Mouse (Mus musculus) liver, adult 2 months (tissue): ENCODE results near the gene Nrxn2. TPM values are rescaled to one million over a fixed set of nuclear protein-coding genes. Genes with fewer than 3 reads are reported as not detected.

Experiments
- DNase-seq: peaks from one replicate; pipeline ENCODE4 v3.0.0-alpha.2; 2011; ENCODE audit warnings: low read depth, low spot score; ENCODE audit errors: extremely low read depth
- H3K27ac ChIP-seq: fragments of 200-500 bp; replicated peaks from 2 replicates; pipeline ENCODE4 v1.5.1; 2012; ENCODE audit warnings: low read depth, mild to moderate bottlenecking, control low read depth, inconsistent platforms, low read length; ENCODE audit not compliant: insufficient read depth
- H3K27me3 ChIP-seq: fragments of 200-500 bp; 2 replicates; pipeline ENCODE4 v1.6.1; 2012; ENCODE audit warnings: mild to moderate bottlenecking, moderate library complexity, low read length, inconsistent platforms; ENCODE audit not compliant: control insufficient read depth, insufficient read depth
- H3K36me3 ChIP-seq: fragments of 200-500 bp; 2 replicates; pipeline ENCODE4 v1.6.1; 2012; ENCODE audit warnings: low read length, inconsistent platforms; ENCODE audit not compliant: control insufficient read depth, insufficient read depth
- H3K4me1 ChIP-seq: fragments of 200-500 bp; 2 replicates; pipeline ENCODE4 v1.6.1; 2011; ENCODE audit warnings: low read length; ENCODE audit not compliant: control insufficient read depth, insufficient read depth
- H3K4me3 ChIP-seq: fragments of 200-500 bp; 2 replicates; pipeline ENCODE4 v1.5.1; 2011; ENCODE audit warnings: low read depth, mild to moderate bottlenecking, control low read depth, low read length, moderate library complexity; ENCODE audit not compliant: insufficient read depth
- H3K79me2 ChIP-seq: fragments of 200-500 bp; 2 replicates; pipeline ENCODE4 v1.6.1; 2012; ENCODE audit warnings: inconsistent platforms, mild to moderate bottlenecking, low read length, moderate library complexity; ENCODE audit not compliant: control insufficient read depth, insufficient read depth
- H3K9ac ChIP-seq: fragments of 200-500 bp; 2 replicates; pipeline ENCODE4 v1.6.1; 2012; ENCODE audit warnings: low read depth, mild to moderate bottlenecking, control low read depth, inconsistent platforms, low read length
- CTCF ChIP-seq: fragments of 200-500 bp; IDR thresholded peaks from 2 replicates; pipeline ENCODE4 v1.5.1; 2011; ENCODE audit warnings: low read depth, low read length, control low read depth
- POLR2A ChIP-seq: fragments of 200-500 bp; IDR thresholded peaks from 2 replicates; pipeline ENCODE4 v1.6.1; 2011; ENCODE audit warnings: low read length, control low read depth; ENCODE audit not compliant: insufficient read depth; ENCODE audit errors: extremely low read depth
- WGBS: fragments of 180-500 bp; shearing (Covaris S2); methylation state at CpG from one replicate; pipeline ENCODE4 v1.1.7; 2018; 5-methylcytosine and 5-hydroxymethylcytosine counted together
- polyA plus RNA-seq: library from polyadenylated mRNA; depleted of rRNA; stranded (reverse); fragments of >200 nt; gene quantifications from 2 replicates; pipeline ENCODE4 v1.2.3, GENCODE M21; 2012
- total RNA-seq: library from RNA; depleted of rRNA; stranded (reverse); fragments of >200 nt; gene quantifications from 2 replicates; pipeline ENCODE4 v1.2.3, GENCODE M21; 2014

Nrxn2 gene
- total and polyA plus RNA-seq, 2 experiments = 0.28 to 1.2 TPM

DNA sequence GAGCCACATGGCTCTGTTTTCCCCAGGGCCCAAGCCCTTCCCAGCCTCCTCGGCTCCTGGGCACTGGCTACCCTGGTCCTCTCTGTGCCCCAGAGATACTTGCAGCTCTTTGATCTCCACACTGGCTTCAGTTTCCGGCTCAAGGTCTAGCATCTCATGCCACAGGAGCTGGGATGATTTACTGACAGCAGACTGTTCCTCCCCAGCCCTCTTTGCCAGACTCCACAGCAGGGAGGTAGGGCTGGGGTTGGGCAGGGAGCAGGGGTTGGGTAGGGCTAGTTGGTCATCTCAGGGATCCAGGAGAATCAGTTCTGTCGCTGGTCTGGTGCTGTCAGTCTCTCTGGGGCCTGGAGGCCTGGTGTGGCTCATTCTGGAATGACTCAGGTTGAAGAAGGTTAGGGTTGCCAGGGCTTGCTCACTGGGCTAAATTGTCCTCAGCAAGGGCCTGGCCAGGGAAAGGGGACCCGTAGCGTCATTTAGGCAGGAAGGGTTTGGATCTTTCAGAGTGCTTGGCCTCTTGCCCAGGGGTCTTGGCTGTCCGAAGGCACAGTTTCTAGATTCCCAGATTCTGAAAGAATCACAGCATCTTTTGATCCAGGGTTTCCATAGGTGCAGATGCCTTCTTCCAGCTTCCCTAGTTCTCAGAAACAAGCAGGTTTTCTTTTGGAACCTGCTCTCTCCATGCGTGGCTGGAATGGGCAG is 28.4 kb downstream of the Nrxn2 start:
- 74% methylated on average over 7 of the region's 7 CpGs for WGBS
- Histone ChIP-seq H3K9ac (no peak overlapping the region), H3K4me3 (no peak overlapping the region), H3K79me2 (no peaks in the 10 kb centered on the region), H3K36me3 (no peaks in the 10 kb centered on the region), H3K27ac (no peak overlapping the region), H3K27me3 (no peaks in the 10 kb centered on the region), H3K4me1 (no peaks in the 10 kb centered on the region)
- no peak for DNase-seq
- no peak for TF ChIP-seq CTCF
- no peak for TF ChIP-seq POLR2A

DNA sequence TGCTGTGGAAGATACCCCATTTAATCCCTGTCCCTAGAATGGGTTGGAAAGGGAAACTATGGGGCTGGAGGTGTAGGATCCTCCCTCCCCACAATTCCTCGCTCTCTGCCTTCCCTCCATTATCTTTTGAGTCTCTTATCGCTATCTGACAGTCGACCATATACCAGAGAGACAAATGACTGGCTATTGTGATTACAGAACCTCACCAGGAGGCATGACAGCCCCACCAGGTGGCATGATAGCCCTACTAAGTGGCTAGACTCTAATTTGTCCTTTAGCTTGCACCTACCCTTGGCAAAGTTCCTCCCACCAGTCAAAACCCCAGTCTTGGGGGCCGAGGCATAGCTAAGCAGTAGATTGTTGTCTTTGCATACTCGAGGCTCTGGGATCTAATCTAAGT is 30.2 kb downstream of the Nrxn2 start:
- no peak for DNase-seq
- no peak for TF ChIP-seq POLR2A
- TF ChIP-seq CTCF = no peak
- Histone ChIP-seq H3K27ac (no peak overlapping the region), H3K9ac (no peak overlapping the region), H3K4me3 (no peak overlapping the region), H3K4me1 (no peaks in the 10 kb centered on the region), H3K79me2 (no peaks in the 10 kb centered on the region), H3K27me3 (no peaks in the 10 kb centered on the region), H3K36me3 (no peaks in the 10 kb centered on the region)
- 42% methylated on average over 5 of the region's 5 CpGs for WGBS

DNA sequence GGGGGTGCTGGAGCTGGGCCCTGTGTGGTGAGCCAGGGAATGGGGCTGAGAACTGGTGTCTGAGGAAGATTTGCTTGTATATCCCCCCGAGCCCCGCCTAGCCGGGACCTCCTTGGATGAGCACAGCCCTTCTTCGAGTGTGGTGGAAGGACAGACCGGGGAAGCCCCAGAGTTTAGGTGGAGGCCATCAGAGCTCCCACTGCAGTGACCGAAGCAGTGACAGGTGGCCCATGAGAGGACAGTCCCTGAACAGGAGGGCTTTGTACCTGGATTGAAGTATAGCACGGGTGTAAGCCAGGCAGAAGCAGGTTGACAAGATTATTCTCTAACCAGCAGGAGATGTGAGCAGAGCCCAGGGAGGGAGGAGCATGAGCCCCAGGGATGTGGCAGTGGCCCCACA is 31.3 kb downstream of the Nrxn2 start:
- H3K9ac ChIP-seq = no peak overlapping the region
- TF ChIP-seq POLR2A = no peak
- TF ChIP-seq CTCF = no peak
- H3K27ac ChIP-seq = no peak overlapping the region
- no peaks in the 10 kb centered on the region for H3K79me2 ChIP-seq
- no peaks in the 10 kb centered on the region for H3K36me3 ChIP-seq
- no peak overlapping the region for H3K4me3 ChIP-seq
- 68% methylated on average over 7 of the region's 7 CpGs for WGBS
- H3K4me1 ChIP-seq = no peaks in the 10 kb centered on the region
- DNase-seq = no peak
- no peaks in the 10 kb centered on the region for H3K27me3 ChIP-seq

DNA sequence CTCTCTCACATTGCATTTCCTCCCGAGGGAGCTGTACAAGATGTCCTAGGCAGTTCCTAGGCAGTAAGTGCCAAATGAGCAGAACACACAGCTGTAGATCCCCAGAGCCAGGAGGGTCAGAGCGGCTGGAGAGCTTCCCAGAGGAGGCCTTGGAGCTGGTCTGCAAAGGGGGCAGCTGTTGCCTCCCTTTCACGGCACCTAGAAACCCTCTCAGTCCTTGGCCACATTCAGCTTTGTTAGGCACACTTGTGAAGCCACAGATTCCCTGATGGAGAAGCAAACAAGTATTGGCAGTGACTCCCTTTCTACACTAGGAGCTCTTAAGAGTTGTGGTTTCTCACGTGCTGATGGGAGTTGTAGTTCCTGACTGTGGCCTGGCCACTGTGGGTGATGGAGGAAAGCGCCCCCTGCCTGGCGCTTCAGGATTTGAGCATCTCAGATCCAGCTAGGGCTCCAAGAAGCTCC is 33.5 kb downstream of the Nrxn2 start:
- Histone ChIP-seq H3K27me3 (no peaks in the 10 kb centered on the region), H3K27ac (no peak overlapping the region), H3K36me3 (no peaks in the 10 kb centered on the region), H3K4me1 (no peaks in the 10 kb centered on the region), H3K9ac (no peak overlapping the region), H3K79me2 (no peaks in the 10 kb centered on the region), H3K4me3 (no peak overlapping the region)
- TF ChIP-seq POLR2A = no peak
- TF ChIP-seq CTCF = peak; percentile 84
- DNase-seq = peak; percentile 70
- WGBS = 33% methylated on average over 6 of the region's 6 CpGs

DNA sequence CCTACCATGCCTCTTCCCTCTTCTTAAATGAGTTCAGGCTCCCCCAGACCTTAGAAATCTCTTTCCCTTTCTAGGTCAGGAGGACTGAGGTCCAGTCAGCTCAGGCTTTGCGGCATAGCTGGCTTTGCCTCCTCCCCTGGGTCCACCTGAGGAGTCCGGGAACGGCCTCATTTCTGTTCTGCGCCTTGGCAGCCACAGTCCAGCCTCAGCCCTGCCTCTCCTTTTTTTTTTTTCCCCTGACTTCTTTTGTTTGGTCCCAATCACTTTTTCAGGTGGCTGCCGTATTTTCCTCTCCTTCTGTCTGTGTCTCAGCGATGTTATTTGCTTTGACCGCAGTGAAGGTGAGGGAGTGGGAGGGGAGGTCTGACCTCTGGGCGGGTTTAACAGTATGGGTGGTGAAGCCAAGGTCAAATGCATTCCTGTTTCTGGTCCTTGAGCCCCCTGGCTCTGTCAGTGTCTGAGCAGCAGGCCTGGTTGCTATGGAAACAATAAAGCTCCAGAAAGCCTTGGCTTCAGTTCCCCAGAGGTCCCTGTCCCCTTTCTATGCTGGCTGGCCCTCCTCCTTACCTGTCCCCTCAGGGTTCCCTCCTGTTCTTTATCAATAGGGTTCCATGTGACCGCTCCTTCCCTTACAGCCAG is 34.3 kb downstream of the Nrxn2 start:
- H3K9ac ChIP-seq = no peak overlapping the region
- no peaks in the 10 kb centered on the region for H3K27me3 ChIP-seq
- no peaks in the 10 kb centered on the region for H3K4me1 ChIP-seq
- DNase-seq = no peak
- no peaks in the 10 kb centered on the region for H3K79me2 ChIP-seq
- 57% methylated on average over 9 of the region's 9 CpGs for WGBS
- H3K27ac ChIP-seq = no peak overlapping the region
- H3K36me3 ChIP-seq = no peaks in the 10 kb centered on the region
- no peak overlapping the region for H3K4me3 ChIP-seq
- TF ChIP-seq POLR2A (no peak), CTCF (no peak)

DNA sequence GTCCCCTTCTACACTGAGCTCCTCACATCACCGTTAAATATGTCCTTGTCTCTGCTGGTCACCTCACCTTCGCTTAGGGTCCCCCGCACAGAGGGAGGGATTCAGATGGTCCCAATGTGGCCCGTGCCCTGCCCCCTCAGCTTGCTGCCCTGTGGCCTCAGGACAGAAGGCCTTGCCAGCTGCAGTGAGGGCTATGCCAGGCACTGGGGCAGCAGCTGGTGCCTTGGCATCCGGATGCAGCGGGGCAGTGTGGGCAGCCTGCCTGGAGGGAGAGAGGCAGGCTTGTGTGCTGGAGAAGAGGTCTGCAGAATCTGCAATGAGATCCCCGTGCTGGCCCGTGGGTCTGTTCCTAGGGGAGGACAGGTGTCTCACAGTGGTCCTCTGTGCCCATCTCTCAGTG is 34.8 kb downstream of the Nrxn2 start:
- no peak for DNase-seq
- TF ChIP-seq POLR2A (no peak), CTCF (no peak)
- Histone ChIP-seq H3K27ac (no peak overlapping the region), H3K27me3 (no peaks in the 10 kb centered on the region), H3K79me2 (no peaks in the 10 kb centered on the region), H3K9ac (no peak overlapping the region), H3K36me3 (no peaks in the 10 kb centered on the region), H3K4me1 (no peaks in the 10 kb centered on the region), H3K4me3 (no peak overlapping the region)
- WGBS = 79% methylated on average over 8 of the region's 8 CpGs
